Mouse (Mus musculus): ENCODE results near the gene Dph1. TPM values are rescaled to one million over a fixed set of nuclear protein-coding genes. Genes with fewer than 3 reads are reported as not detected.

Dph1 gene
- polyA plus RNA-seq, 1 experiment from 2014 or later: 26.3 TPM

- no peak for ATAC-seq (replicated peaks; ENCODE audit: low FRiP score, low read depth)
- Histone ChIP-seq H3K27me3 (ENCODE audit: insufficient read depth, low read length) (peaks cover 3% of the 10 kb centered on the region; the same call in 1 of the 2 replicates), H3K4me1 (replicated peaks; ENCODE audit: insufficient read depth, low read length) (peaks cover 18% of the 10 kb centered on the region), H3K9ac (ENCODE audit: low read depth, low read length) (0 out of 2 replicates have a peak overlapping the region, but pooled peaks have one; percentile 28), H3K9me3 (replicated peaks; ENCODE audit: low read length) (no peaks in the 10 kb centered on the region), H3K36me3 (ENCODE audit: insufficient read depth, low read length) (peaks cover 8% of the 10 kb centered on the region; the same call in 1 of the 2 replicates), H3K4me2 (ENCODE audit: low read length) (peak overlapping the region; percentile 84), H3K4me3 (replicated peaks; ENCODE audit: low read depth, low read length) (peak overlapping the region; percentile 48), H3K27ac (no peak overlapping the region)
- no peak for TF ChIP-seq CTCF (IDR thresholded peaks at IDR 0.05; ENCODE audit: low read depth)
- WGBS: under 1% methylated on average over 69 of the region's 75 CpGs
- no peak for DNase-seq (ENCODE audit: low spot score)
These were observed 18.6 kb downstream of the Dph1 start for GRCm38 (mm10) chr11:75172151-75173094.

- H3K27me3 ChIP-seq (ENCODE audit: insufficient read depth, low read length): peaks cover 4% of the 10 kb centered on the region; the same call in 1 of the 2 replicates
- H3K9me3 ChIP-seq (replicated peaks; ENCODE audit: low read length): no peaks in the 10 kb centered on the region
- WGBS: 15% methylated on average over 17 of the region's 17 CpGs
- no peak overlapping the region; the same call in 1 of the 2 replicates for H3K4me3 ChIP-seq (replicated peaks; ENCODE audit: low read depth, low read length)
- DNase-seq (ENCODE audit: low spot score) (no peak), ATAC-seq (replicated peaks; ENCODE audit: low FRiP score, low read depth) (no peak)
- 0 out of 2 replicates have a peak, but pooled peaks cover under 1% of the 10 kb centered on the region for H3K36me3 ChIP-seq (ENCODE audit: insufficient read depth, low read length)
- H3K27ac ChIP-seq: no peak overlapping the region
- no peak for TF ChIP-seq CTCF (IDR thresholded peaks at IDR 0.05; ENCODE audit: low read depth)
- H3K9ac ChIP-seq (ENCODE audit: low read depth, low read length): no peak overlapping the region
- H3K4me1 ChIP-seq (replicated peaks; ENCODE audit: insufficient read depth, low read length): peaks cover 29% of the 10 kb centered on the region
- peak overlapping the region; percentile 84; the same call in 1 of the 2 replicates for H3K4me2 ChIP-seq (ENCODE audit: low read length)
These were observed 19.7 kb downstream of the Dph1 start for GRCm38 (mm10) chr11:75171186-75171865.

- under 1% methylated on average over 38 of the region's 38 CpGs for WGBS
- peak overlapping the region; percentile 63 for H3K4me3 ChIP-seq (replicated peaks; ENCODE audit: low read depth, low read length)
- peak; percentile 83 for TF ChIP-seq CTCF (IDR thresholded peaks at IDR 0.05; ENCODE audit: low read depth)
- 0 out of 2 replicates have a peak, but pooled peaks cover 7% of the 10 kb centered on the region for H3K36me3 ChIP-seq (ENCODE audit: insufficient read depth, low read length)
- DNase-seq (ENCODE audit: low spot score) (peak; percentile 92), ATAC-seq (replicated peaks; ENCODE audit: low FRiP score, low read depth) (peak; percentile 25)
- peaks cover 38% of the 10 kb centered on the region for H3K4me1 ChIP-seq (replicated peaks; ENCODE audit: insufficient read depth, low read length)
- peaks cover 7% of the 10 kb centered on the region; the same call in 1 of the 2 replicates for H3K27me3 ChIP-seq (ENCODE audit: insufficient read depth, low read length)
- no peaks in the 10 kb centered on the region for H3K9me3 ChIP-seq (replicated peaks; ENCODE audit: low read length)
- peak overlapping the region; percentile 80 for H3K4me2 ChIP-seq (ENCODE audit: low read length)
- H3K9ac ChIP-seq (ENCODE audit: low read depth, low read length): no peak overlapping the region
- H3K27ac ChIP-seq: no peak overlapping the region
These were observed 20.8 kb downstream of the Dph1 start for GRCm38 (mm10) chr11:75170136-75170751.

- Histone ChIP-seq H3K9ac (ENCODE audit: low read depth, low read length) (peak within 1 kb of the TSS; percentile 70), H3K36me3 (ENCODE audit: insufficient read depth, low read length) (0 out of 2 replicates have a peak, but pooled peaks cover 7% of the 10 kb centered on the region), H3K4me1 (replicated peaks; ENCODE audit: insufficient read depth, low read length) (peaks cover 38% of the 10 kb centered on the region), H3K27ac (peak within 1 kb of the TSS; percentile 89), H3K27me3 (ENCODE audit: insufficient read depth, low read length) (peaks cover 7% of the 10 kb centered on the region; the same call in 1 of the 2 replicates), H3K9me3 (replicated peaks; ENCODE audit: low read length) (no peaks in the 10 kb centered on the region), H3K4me2 (ENCODE audit: low read length) (peak within 1 kb of the TSS; percentile 80), H3K4me3 (replicated peaks; ENCODE audit: low read depth, low read length) (peak within 1 kb of the TSS; percentile 63)
- ATAC-seq (replicated peaks; ENCODE audit: low FRiP score, low read depth) (no peak), DNase-seq (ENCODE audit: low spot score) (no peak)
- no peak for TF ChIP-seq CTCF (IDR thresholded peaks at IDR 0.05; ENCODE audit: low read depth)
- 6% methylated on average over 23 of the region's 23 CpGs for WGBS
These were observed 21.5 kb downstream of the Dph1 start, which contains the start of gene Hic1 for GRCm38 (mm10) chr11:75169405-75170080. Gene Hic1, minus strand, starts transcription at chr11:75169519.

GRCm38 (mm10) chr11:75168590-75169361 lies 22.3 kb downstream of the Dph1 start:
- H3K9ac ChIP-seq (ENCODE audit: low read depth, low read length): peak overlapping the region; percentile 70
- under 1% methylated on average over 75 of the region's 83 CpGs for WGBS
- ATAC-seq (replicated peaks; ENCODE audit: low FRiP score, low read depth) (peak; percentile 26), DNase-seq (ENCODE audit: low spot score) (peak; percentile 89)
- H3K27me3 ChIP-seq (ENCODE audit: insufficient read depth, low read length): peaks cover 7% of the 10 kb centered on the region; the same call in 1 of the 2 replicates
- peak overlapping the region; percentile 63 for H3K4me3 ChIP-seq (replicated peaks; ENCODE audit: low read depth, low read length)
- TF ChIP-seq CTCF (IDR thresholded peaks at IDR 0.05; ENCODE audit: low read depth): peak; percentile 98
- H3K9me3 ChIP-seq (replicated peaks; ENCODE audit: low read length): no peaks in the 10 kb centered on the region
- H3K27ac ChIP-seq: peak overlapping the region; percentile 89
- H3K36me3 ChIP-seq (ENCODE audit: insufficient read depth, low read length): peaks cover 8% of the 10 kb centered on the region; the same call in 1 of the 2 replicates
- H3K4me2 ChIP-seq (ENCODE audit: low read length): peak overlapping the region; percentile 80
- H3K4me1 ChIP-seq (replicated peaks; ENCODE audit: insufficient read depth, low read length): peaks cover 38% of the 10 kb centered on the region

All from kidney, postnatal 0 days (tissue).